Mouse (Mus musculus): ENCODE results near the gene Manba. TPM values are rescaled to one million over a fixed set of nuclear protein-coding genes. Genes with fewer than 3 reads are reported as not detected.

Gene Manba
- polyA plus RNA-seq (2015; fragmentation: Nextera tagmentation; extraction: Ambion mirVana), result 33.3 and 35.2 TPM in 2 replicates

DNA sequence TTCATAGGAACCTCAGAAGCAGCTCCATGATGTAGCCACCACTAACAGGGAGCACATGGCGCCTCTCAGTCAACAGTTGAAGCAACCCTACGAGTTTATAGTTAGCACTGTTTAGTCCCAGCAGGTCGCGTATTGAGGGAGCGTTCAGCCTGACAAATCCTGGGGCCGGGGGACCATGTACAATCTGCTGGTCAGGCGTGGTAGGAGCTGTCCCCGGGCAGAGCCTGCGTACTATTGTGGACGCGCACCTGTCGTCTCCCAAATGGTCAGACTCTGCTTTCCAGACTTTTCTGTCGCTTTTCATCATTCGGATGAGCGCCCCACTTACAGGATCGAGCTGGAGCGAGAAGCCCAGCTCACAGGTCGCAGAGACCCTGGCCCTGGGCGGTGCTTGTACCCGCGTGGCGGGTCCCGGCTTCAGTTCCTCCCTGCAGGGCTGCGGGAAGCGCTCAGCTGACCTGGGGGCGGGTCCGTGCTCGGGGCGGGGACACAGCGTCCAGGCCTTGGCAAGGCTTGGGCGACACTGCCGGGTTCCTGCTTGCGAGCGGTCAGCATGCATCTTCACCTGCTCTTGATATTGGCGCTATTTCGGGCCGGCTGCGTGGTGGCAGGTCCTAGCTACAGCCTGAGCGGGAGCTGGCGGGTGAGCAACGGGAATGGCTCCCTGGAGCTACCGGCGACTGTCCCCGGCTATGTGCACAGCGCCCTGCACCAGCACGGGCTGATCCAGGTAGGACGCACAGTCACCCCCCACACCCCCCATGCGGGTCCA, at the start of gene Manba:
TSS of gene Manba (plus strand) at position 484 of the 772 bp plus-strand sequence.
- Histone ChIP-seq H3K4me3 (peak within 1 kb of the TSS; percentile 71), H3K4me2 (peak within 1 kb of the TSS; percentile 78), H3K9me3 (replicated peaks) (no peaks in the 10 kb centered on the region), H3K36me3 (peaks cover under 1% of the 10 kb centered on the region; the same call in 1 of the 2 replicates), H3K4me1 (replicated peaks) (0 out of 2 replicates have a peak, but pooled peaks cover 8% of the 10 kb centered on the region), H3K27ac (peak within 1 kb of the TSS; percentile 79), H3K27me3 (no peaks in the 10 kb centered on the region), H3K9ac (peak within 1 kb of the TSS; percentile 72)
- peak; percentile 93 for ATAC-seq (replicated peaks; ENCODE audit: insufficient number of reproducible peaks, insufficient read depth, low FRiP score, low read depth)
- WGBS, result 1% methylated on average over 48 of the region's 48 CpGs

- H3K27ac ChIP-seq, result peak overlapping the region; percentile 86
- H3K9me3 ChIP-seq (replicated peaks), result no peaks in the 10 kb centered on the region
- H3K27me3 ChIP-seq, result no peaks in the 10 kb centered on the region
- no peak for ATAC-seq (replicated peaks; ENCODE audit: insufficient number of reproducible peaks, insufficient read depth, low FRiP score, low read depth)
- peak overlapping the region; percentile 95 for H3K4me3 ChIP-seq
- peaks cover 12% of the 10 kb centered on the region for H3K4me1 ChIP-seq (replicated peaks)
- H3K4me2 ChIP-seq, result peak overlapping the region; percentile 64
- H3K36me3 ChIP-seq, result no peaks in the 10 kb centered on the region; the same call in 1 of the 2 replicates
- H3K9ac ChIP-seq, result peak overlapping the region; percentile 70
- WGBS, result 51% methylated on average over 14 of the region's 14 CpGs
Measured at GRCm38 (mm10) chr3:135436901-135437616, 48.4 kb upstream of the Manba start.

- Histone ChIP-seq H3K27me3 (no peaks in the 10 kb centered on the region), H3K9me3 (replicated peaks) (no peaks in the 10 kb centered on the region), H3K4me2 (peak within 1 kb of the TSS; percentile 65), H3K4me1 (replicated peaks) (peaks cover 13% of the 10 kb centered on the region), H3K36me3 (peaks cover under 1% of the 10 kb centered on the region; the same call in 1 of the 2 replicates), H3K27ac (peak within 1 kb of the TSS; percentile 100), H3K4me3 (peak within 1 kb of the TSS; percentile 95), H3K9ac (peak within 1 kb of the TSS; percentile 98)
- ATAC-seq (replicated peaks; ENCODE audit: insufficient number of reproducible peaks, insufficient read depth, low FRiP score, low read depth), result peak; percentile 92
- WGBS, result under 1% methylated on average over 56 of the region's 56 CpGs
Measured at GRCm38 (mm10) chr3:135437758-135438495, 47.5 kb upstream of the Manba start, which contains the start of gene Ube2d3. Gene Ube2d3, plus strand, starts transcription at chr3:135438149.

- Histone ChIP-seq H3K9ac (peak overlapping the region; percentile 98), H3K4me1 (replicated peaks) (peaks cover 19% of the 10 kb centered on the region), H3K4me3 (peak overlapping the region; percentile 95), H3K4me2 (peak overlapping the region; percentile 65; the same call in 1 of the 2 replicates), H3K36me3 (peaks cover 6% of the 10 kb centered on the region; the same call in 1 of the 2 replicates), H3K9me3 (replicated peaks) (no peaks in the 10 kb centered on the region), H3K27ac (peak overlapping the region; percentile 100), H3K27me3 (no peaks in the 10 kb centered on the region)
- under 1% methylated on average over 42 of the region's 50 CpGs for WGBS
- peak; percentile 69 for ATAC-seq (replicated peaks; ENCODE audit: insufficient number of reproducible peaks, insufficient read depth, low FRiP score, low read depth)
Measured at GRCm38 (mm10) chr3:135438531-135438912, 46.9 kb upstream of the Manba start.

GRCm38 (mm10) chr3:135438913-135439531, 46.4 kb upstream of the Manba start:
- H3K9me3 ChIP-seq (replicated peaks), result no peaks in the 10 kb centered on the region
- H3K4me1 ChIP-seq (replicated peaks), result peaks cover 21% of the 10 kb centered on the region
- peak overlapping the region; percentile 100 for H3K27ac ChIP-seq
- peak overlapping the region; percentile 95 for H3K4me3 ChIP-seq
- H3K36me3 ChIP-seq, result peaks cover 6% of the 10 kb centered on the region; the same call in 1 of the 2 replicates
- peak overlapping the region; percentile 98 for H3K9ac ChIP-seq
- WGBS, result under 1% methylated on average over 60 of the region's 76 CpGs
- H3K4me2 ChIP-seq, result peak overlapping the region; percentile 65
- no peaks in the 10 kb centered on the region for H3K27me3 ChIP-seq
- ATAC-seq (replicated peaks; ENCODE audit: insufficient number of reproducible peaks, insufficient read depth, low FRiP score, low read depth), result peak; percentile 71

DNA sequence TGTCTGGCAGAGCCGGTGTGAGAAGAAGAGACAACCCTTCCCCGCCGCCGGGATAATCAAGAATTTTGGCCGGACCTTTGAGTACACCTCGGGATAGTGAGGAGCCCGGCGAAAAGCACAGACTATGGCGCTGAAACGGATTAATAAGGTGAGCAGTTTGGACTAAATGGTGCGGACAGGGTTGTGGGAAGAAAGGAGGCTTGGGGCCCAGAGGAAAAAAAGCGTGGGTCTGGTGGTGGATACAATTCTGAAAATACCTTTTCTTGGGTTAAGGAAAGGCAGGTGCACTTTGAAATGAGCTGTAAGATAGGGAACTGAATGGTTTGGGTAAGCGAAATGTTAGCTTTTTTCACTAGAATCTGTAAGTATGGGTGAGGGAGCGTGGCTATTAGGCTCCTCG, 45.8 kb upstream of the Manba start:
- 2% methylated on average over 15 of the region's 15 CpGs for WGBS
- H3K9ac ChIP-seq, result peak overlapping the region; percentile 98

DNA sequence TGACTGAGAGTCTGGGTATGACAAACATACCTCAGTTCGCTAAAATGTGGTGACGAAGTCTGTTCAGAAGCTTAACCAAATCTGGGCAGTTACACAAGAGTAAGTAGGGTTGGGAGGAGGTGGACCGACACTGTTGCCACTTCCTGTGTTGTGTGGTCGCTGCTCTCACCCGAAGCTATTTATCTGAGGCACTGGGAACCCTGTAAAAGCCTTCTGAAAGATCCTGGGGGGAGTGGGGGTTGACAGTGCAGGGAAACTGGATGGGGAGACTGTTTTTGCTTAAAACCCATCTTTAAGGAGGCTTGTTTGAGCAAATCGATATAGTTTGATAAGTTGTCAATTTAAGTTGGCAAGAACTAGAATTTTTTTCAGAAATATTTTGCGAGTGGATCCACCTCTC, 45.2 kb upstream of the Manba start:
- H3K36me3 ChIP-seq, result peaks cover 6% of the 10 kb centered on the region; the same call in 1 of the 2 replicates
- H3K27me3 ChIP-seq, result no peaks in the 10 kb centered on the region
- peak overlapping the region; percentile 95 for H3K4me3 ChIP-seq
- H3K9me3 ChIP-seq (replicated peaks), result no peaks in the 10 kb centered on the region
- peak overlapping the region; percentile 98 for H3K9ac ChIP-seq
- H3K4me1 ChIP-seq (replicated peaks), result peaks cover 29% of the 10 kb centered on the region
- peak overlapping the region; percentile 100 for H3K27ac ChIP-seq
- ATAC-seq (replicated peaks; ENCODE audit: insufficient number of reproducible peaks, insufficient read depth, low FRiP score, low read depth), result no peak
- peak overlapping the region; percentile 65 for H3K4me2 ChIP-seq
- 8% methylated on average over 7 of the region's 7 CpGs for WGBS

More for the DNA sequence above, 45.8 kb upstream of the Manba start:
- Histone ChIP-seq H3K4me3 (peak overlapping the region; percentile 95), H3K9me3 (replicated peaks) (no peaks in the 10 kb centered on the region), H3K4me1 (replicated peaks) (peaks cover 25% of the 10 kb centered on the region), H3K27ac (peak overlapping the region; percentile 100), H3K27me3 (no peaks in the 10 kb centered on the region), H3K4me2 (peak overlapping the region; percentile 65), H3K36me3 (peaks cover 6% of the 10 kb centered on the region; the same call in 1 of the 2 replicates)
- no peak for ATAC-seq (replicated peaks; ENCODE audit: insufficient number of reproducible peaks, insufficient read depth, low FRiP score, low read depth)

- Histone ChIP-seq H3K27ac (peak overlapping the region; percentile 100), H3K9ac (peak overlapping the region; percentile 98), H3K36me3 (peaks cover 6% of the 10 kb centered on the region; the same call in 1 of the 2 replicates), H3K4me3 (peak overlapping the region; percentile 95), H3K27me3 (no peaks in the 10 kb centered on the region), H3K9me3 (replicated peaks) (no peaks in the 10 kb centered on the region), H3K4me1 (replicated peaks) (peaks cover 29% of the 10 kb centered on the region), H3K4me2 (peak overlapping the region; percentile 65)
- ATAC-seq (replicated peaks; ENCODE audit: insufficient number of reproducible peaks, insufficient read depth, low FRiP score, low read depth), result no peak
- 20% methylated on average over 10 of the region's 10 CpGs for WGBS
Measured at GRCm38 (mm10) chr3:135440621-135441020, 44.8 kb upstream of the Manba start.

- Histone ChIP-seq H3K4me2 (no peak overlapping the region), H3K27me3 (no peaks in the 10 kb centered on the region)
- ATAC-seq (replicated peaks; ENCODE audit: insufficient number of reproducible peaks, insufficient read depth, low FRiP score, low read depth), result no peak
Measured at GRCm38 (mm10) chr3:135444930-135445329, 40.5 kb upstream of the Manba start.

DNA sequence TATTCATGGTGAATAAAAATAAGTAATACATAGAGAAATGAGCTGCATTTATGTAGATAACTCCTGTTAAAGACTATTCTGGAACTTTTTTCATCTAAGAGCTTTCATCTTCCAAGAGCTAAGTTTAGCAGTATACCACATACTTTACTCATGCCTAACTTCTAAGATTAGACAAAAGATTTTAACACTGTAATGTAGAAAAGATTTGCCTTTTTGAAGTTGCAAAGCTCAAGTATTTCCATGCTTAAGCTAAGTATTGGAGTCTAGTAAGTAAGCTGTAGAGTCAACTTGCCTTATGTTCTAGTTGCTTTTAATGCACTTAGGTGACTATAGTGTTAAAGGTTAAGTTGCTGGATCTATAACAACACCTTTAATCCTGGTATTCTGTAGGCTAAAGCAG, 26.4 kb upstream of the Manba start:
- Histone ChIP-seq H3K9ac (no peak overlapping the region), H3K9me3 (replicated peaks) (no peaks in the 10 kb centered on the region), H3K4me2 (no peak overlapping the region), H3K4me3 (no peak overlapping the region), H3K4me1 (replicated peaks) (no peaks in the 10 kb centered on the region), H3K36me3 (peaks cover 51% of the 10 kb centered on the region), H3K27ac (no peak overlapping the region), H3K27me3 (no peaks in the 10 kb centered on the region)
- no peak for ATAC-seq (replicated peaks; ENCODE audit: insufficient number of reproducible peaks, insufficient read depth, low FRiP score, low read depth)

More at GRCm38 (mm10) chr3:135444930-135445329, 40.5 kb upstream of the Manba start:
- H3K36me3 ChIP-seq, result peaks cover 14% of the 10 kb centered on the region
- H3K27ac ChIP-seq, result no peak overlapping the region
- peaks cover 22% of the 10 kb centered on the region for H3K4me1 ChIP-seq (replicated peaks)
- H3K9me3 ChIP-seq (replicated peaks), result no peaks in the 10 kb centered on the region
- no peak overlapping the region for H3K4me3 ChIP-seq
- H3K9ac ChIP-seq, result no peak overlapping the region

All from heart, embryonic 15.5 days (tissue).